Mouse (Mus musculus) spleen, adult 12 weeks (tissue): ENCODE data around the gene Abca13.

Experiments used
- DNase-seq: peaks from one replicate; pipeline ENCODE4 v3.0.0; 2022; ENCODE audit warnings: low spot score

The Abca13 gene

DNA sequence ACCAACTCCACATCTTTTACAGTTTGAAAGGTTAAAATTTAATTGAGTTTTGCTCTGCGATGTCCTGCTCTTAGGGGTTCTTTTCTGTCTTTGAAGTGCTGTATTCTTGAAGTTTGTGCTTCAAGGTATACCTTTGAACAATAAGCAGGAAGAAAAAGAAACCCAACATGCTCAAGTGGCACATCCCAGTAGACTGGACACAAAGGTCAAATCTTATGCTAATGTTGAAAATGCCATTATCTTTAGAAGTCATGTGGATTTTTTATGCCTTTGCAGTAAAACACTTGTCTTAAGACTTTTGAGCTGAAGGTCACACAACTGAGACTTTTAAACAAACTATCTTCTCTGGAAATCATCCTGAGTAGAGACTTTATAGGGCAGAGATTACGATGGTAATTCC is 493.2 kb downstream of the Abca13 start:
- no peak for DNase-seq

DNA sequence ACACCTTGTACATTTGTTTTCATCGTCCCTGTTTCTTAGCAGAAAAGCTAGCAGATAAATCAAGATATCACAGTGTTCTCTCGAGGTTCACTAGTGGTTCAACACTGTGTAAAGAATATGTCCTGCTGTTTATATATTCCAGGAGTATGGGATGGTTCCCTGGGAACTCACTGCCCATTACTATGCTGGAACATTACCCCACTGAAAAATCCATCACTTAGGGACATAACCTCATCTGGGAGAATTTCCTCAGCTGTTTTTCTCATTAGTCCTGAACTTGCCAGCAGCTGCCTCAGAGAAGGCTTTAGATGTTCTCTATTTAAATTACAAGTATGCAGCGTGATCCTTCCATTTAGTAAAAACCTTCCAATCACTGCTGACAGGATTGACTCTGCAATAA is 513.4 kb downstream of the Abca13 start:
- DNase-seq = no peak

DNA sequence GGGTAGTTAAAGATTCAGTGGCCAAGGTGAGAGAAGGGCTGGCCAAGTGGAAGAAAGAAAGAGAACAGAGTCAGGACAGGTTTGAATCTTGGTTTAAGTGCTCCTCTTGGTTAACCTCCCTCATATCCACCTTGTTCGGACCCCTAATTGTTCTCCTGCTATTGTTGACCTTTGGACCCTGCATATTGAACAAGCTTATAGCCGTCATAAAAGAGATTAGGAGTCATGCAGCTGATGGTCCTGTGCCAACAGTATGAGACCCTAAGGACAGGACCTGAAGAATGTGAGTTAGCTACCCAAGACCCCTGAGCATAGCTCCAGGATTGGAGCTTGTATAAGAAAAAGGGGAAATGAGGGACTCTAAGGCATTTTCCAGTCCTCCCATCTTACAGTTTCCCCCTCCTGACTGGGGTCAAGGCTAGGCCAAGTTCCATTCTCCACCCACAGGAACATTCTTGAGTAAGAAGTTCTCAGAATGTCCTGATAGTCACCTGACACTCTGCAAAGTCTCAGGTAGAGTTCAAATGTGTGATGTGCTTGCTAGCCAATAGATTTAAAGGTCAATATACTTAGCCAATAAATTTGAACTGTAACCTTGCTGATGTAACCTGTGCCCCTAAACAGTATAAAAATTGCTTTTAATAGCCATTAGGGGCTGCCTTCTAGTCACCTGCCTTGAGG is 536.2 kb downstream of the Abca13 start:
- DNase-seq = no peak

DNA sequence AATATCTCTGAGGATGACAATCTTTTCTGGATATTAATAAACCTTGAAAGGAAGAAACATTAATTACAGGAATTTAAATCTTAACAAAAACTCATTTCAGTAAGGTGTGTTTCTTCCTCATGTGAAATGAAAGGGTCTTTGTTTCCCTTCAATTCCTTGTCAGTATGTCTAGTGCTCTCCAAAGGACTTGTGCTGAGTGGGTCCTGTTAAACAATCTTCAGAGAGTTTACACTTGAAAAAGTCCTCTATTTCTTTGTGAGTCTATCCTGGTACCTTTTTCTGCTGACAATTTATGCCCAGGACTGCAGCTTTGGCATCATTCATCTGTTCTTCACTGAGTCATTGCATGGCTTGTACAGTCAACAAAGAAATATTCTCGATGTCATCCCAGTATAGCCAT is 539.6 kb downstream of the Abca13 start:
- no peak for DNase-seq
